ENCODE assay signal across 12 mouse cellular contexts in genomic region chr12:69093073-69093797, GRCm38 (mm10).
DNase-seq lines count a peak whose midpoint lies in the region; ATAC-seq and TF ChIP-seq lines count a peak whose summit lies in the region.
"Had no signal": no experiment of that assay in that cellular context is flagged by ENCODE, and none has a peak within 500 bp of the region (broad histone marks: within the 10 kb centered on the region; RNA-seq: fewer than 3 reads in every experiment).

No protein-coding gene starts in this region.

- H3K4me2 ChIP-seq in CH12.LX (ENCODE audit: insufficient read depth, low read depth, poor library complexity, severe bottlenecking), result no peak overlapping the region
- H3K4me2 ChIP-seq: heart, embryonic 12.5 days; midbrain, embryonic 13.5 days had no signal

- no peak for TF ChIP-seq POLR2A in CH12.LX (IDR thresholded peaks at IDR 0.05; ENCODE audit: low read depth, low read length)

- dilution Hi-C loops in CH12.LX (cut with MboI; ENCODE audit: extremely low pct_ligation_motif_present, extremely low pct_unique_long_range_greater_than_20kb, low sequenced_read_pairs), result no loop called here

- H3K27ac ChIP-seq in CH12.LX (ENCODE audit: insufficient read depth, low read depth), result no peak overlapping the region
- H3K27ac ChIP-seq: limb, embryonic 13.5 days; midbrain, embryonic 13.5 days had no signal

- TF ChIP-seq CTCF in CH12.LX (conservative IDR thresholded peaks at IDR 0.05 in 1 of 2, IDR thresholded peaks at IDR 0.05 in 1 of 2; ENCODE audit: low read depth in 2 of 2, low read length in 2 of 2), result peak; percentile 31 to 62; a peak in 3 of 4 replicates

- in situ Hi-C loops in CH12.LX (cut with MboI; ENCODE audit: low pct_ligation_motif_present, low pct_unique_long_range_greater_than_20kb, low sequenced_read_pairs), result no loop called here

- H3K4me3 ChIP-seq in CH12.LX (replicated peaks in 1 of 3; ENCODE audit: low read depth in 2 of 3, low read length in 2 of 3, poor library complexity in 1 of 3), result no peak overlapping the region
- H3K4me3 ChIP-seq: heart, embryonic 12.5 days; limb, embryonic 13.5 days; midbrain, embryonic 13.5 days had no signal

- no peaks in the 10 kb centered on the region for H3K36me3 ChIP-seq in CH12.LX (replicated peaks in 1 of 2; ENCODE audit: control insufficient read depth in 1 of 2, insufficient read depth in 1 of 2, low read length in 1 of 2)
- H3K36me3 ChIP-seq: heart, embryonic 12.5 days; limb, embryonic 13.5 days; midbrain, embryonic 13.5 days had no signal

- intact Hi-C loops in left cerebral cortex, postnatal 25 days (cut with DNase I), result no loop called here

- no peaks in the 10 kb centered on the region for H3K79me2 ChIP-seq in CH12.LX (replicated peaks; ENCODE audit: control insufficient read depth, extremely low read depth, insufficient read depth, poor library complexity, severe bottlenecking)

- TF ChIP-seq EP300 in CH12.LX (IDR thresholded peaks at IDR 0.05; ENCODE audit: low read length), result no peak

- H3K9ac ChIP-seq in CH12.LX (ENCODE audit: insufficient read depth, low read depth), result no peak overlapping the region
- H3K9ac ChIP-seq: heart, embryonic 12.5 days; limb, embryonic 13.5 days; midbrain, embryonic 13.5 days had no signal

- peak; percentile 44 for TF ChIP-seq RAD21 in CH12.LX (IDR thresholded peaks at IDR 0.05; ENCODE audit: low read depth, low read length)

- peaks cover 0 to 2% of the 10 kb centered on the region in 2 experiments; a peak in 1 of 4 replicates for H3K4me1 ChIP-seq in CH12.LX (ENCODE audit: control insufficient read depth in 1 of 2, insufficient read depth in 2 of 2)
- H3K4me1 ChIP-seq: heart, embryonic 12.5 days; midbrain, embryonic 13.5 days had no signal

- H3K27me3 ChIP-seq in CH12.LX (replicated peaks), result no peaks in the 10 kb centered on the region
- H3K27me3 ChIP-seq: heart, embryonic 12.5 days; limb, embryonic 13.5 days; midbrain, embryonic 13.5 days had no signal

- ATAC-seq in CD4-positive, CD25-positive, alpha-beta regulatory T cell, adult 4 months, result no peak
- ATAC-seq: midbrain, embryonic 13.5 days had no signal

- peak; percentile 53 for DNase-seq in CD4-positive, CD25-positive, alpha-beta regulatory T cell, adult 2 months (ENCODE audit: low read depth, low spot score)
- peak; percentile 17 to 26 for DNase-seq in left cerebral cortex, postnatal 25 days (ENCODE audit: low spot score in 2 of 2)
- no peak for DNase-seq in left cerebral cortex, adult 8-10 months (ENCODE audit: low spot score in 2 of 2)
- DNase-seq in CH12.LX (ENCODE audit: extremely low read depth), result peak; percentile 45
- DNase-seq in induced T-regulatory cell, adult 2 months (ENCODE audit: low read depth), result peak; percentile 60
- no peak for DNase-seq in ovary, postnatal 10 days (ENCODE audit: low spot score)
- no peak for DNase-seq in spleen, postnatal 36 days (ENCODE audit: low spot score in 2 of 2)
- DNase-seq: kidney, adult 9 months had no signal

- no peaks in the 10 kb centered on the region for H3K9me3 ChIP-seq in CH12.LX (replicated peaks; ENCODE audit: low read length)
- H3K9me3 ChIP-seq: limb, embryonic 13.5 days; midbrain, embryonic 13.5 days had no signal

TF ChIP-seq in CH12.LX, 34 proteins besides CTCF, POLR2A, EP300 and RAD21:
- no peak for TF ChIP-seq ZNF384 (IDR thresholded peaks at IDR 0.05; ENCODE audit: low read depth, low read length)
- TF ChIP-seq TBP (conservative IDR thresholded peaks at IDR 0.05; ENCODE audit: low read depth, low read length), result no peak

Comparison
In these comparisons a context has a peak if more than half of its experiments do, and no peak if none do; other contexts are left out.
1. DNase-seq: peak in CD4-positive, CD25-positive, alpha-beta regulatory T cell, adult 2 months (single experiment), left cerebral cortex, postnatal 25 days (2 of 2), CH12.LX (single experiment) and induced T-regulatory cell, adult 2 months (single experiment); none in left cerebral cortex, adult 8-10 months (0 of 2), ovary, postnatal 10 days (single experiment) and spleen, postnatal 36 days (0 of 2).